Mouse (Mus musculus) CH12.LX (cell line): ENCODE data around the gene Drc3. TPM values are rescaled to one million over a fixed set of nuclear protein-coding genes. Genes with fewer than 3 reads are reported as not detected.
"Not testable (repeated sequence)": the region's sequence is repeated elsewhere in the genome, so short reads cannot be mapped to it uniquely, and the experiment has no call there.

Experiments used
- DNase-seq: peaks from one replicate; pipeline ENCODE4 v3.0.0-alpha.2; 2013; ENCODE audit errors: extremely low read depth
- H3K27ac ChIP-seq: 2 replicates; pipeline ENCODE4 v1.5.1; 2012; ENCODE audit warnings: low read depth, mild to moderate bottlenecking, control low read depth, moderate library complexity; ENCODE audit not compliant: insufficient read depth
- H3K27me3 ChIP-seq: replicated peaks from 2 replicates; pipeline ENCODE3; 2012; ENCODE audit warnings: inconsistent platforms
- H3K36me3 ChIP-seq, 2 experiments: replicated peaks in 1 of 2; 2 replicates each; pipeline versions ENCODE3 to v1.6.1; 2012; ENCODE audit warnings: inconsistent platforms in 1 of 2, low read length in 1 of 2, mild to moderate bottlenecking in 1 of 2, mixed read lengths in 1 of 2, moderate library complexity in 1 of 2; ENCODE audit not compliant: control insufficient read depth in 1 of 2, insufficient read depth in 1 of 2
- H3K4me1 ChIP-seq, 2 experiments: 2 replicates each; pipeline ENCODE4 v1.6.1; 2012; ENCODE audit warnings: inconsistent platforms in 1 of 2, moderate library complexity in 1 of 2; ENCODE audit not compliant: insufficient read depth in 2 of 2, control insufficient read depth in 1 of 2
- H3K4me2 ChIP-seq: 2 replicates; pipeline ENCODE4 v1.6.1; 2012; ENCODE audit warnings: low read depth, mild to moderate bottlenecking, control low read depth; ENCODE audit not compliant: poor library complexity, insufficient read depth, severe bottlenecking
- H3K4me3 ChIP-seq, 3 experiments: fragments of 150-350 bp in 1 of 3; sonication (generic) in 1 of 3; replicated peaks in 1 of 3; 2 replicates each; pipeline versions ENCODE3 to v1.5.1; 2011 to 2012; ENCODE audit warnings: low read depth in 2 of 3, low read length in 2 of 3, mild to moderate bottlenecking in 2 of 3, moderate library complexity in 2 of 3, control low read depth in 1 of 3, improper control_type of control experiment in 1 of 3, inconsistent platforms in 1 of 3, mixed read lengths in 1 of 3; ENCODE audit not compliant: poor library complexity in 1 of 3
- H3K79me2 ChIP-seq: replicated peaks from 2 replicates; pipeline ENCODE4 v1.6.1; 2012; ENCODE audit warnings: mild to moderate bottlenecking, moderate library complexity; ENCODE audit not compliant: control insufficient read depth, poor library complexity, insufficient read depth, severe bottlenecking; ENCODE audit errors: extremely low read depth
- H3K9ac ChIP-seq: 2 replicates; pipeline ENCODE4 v1.6.1; 2012; ENCODE audit warnings: low read depth, mild to moderate bottlenecking, control low read depth, moderate library complexity; ENCODE audit not compliant: insufficient read depth
- H3K9me3 ChIP-seq: replicated peaks from 2 replicates; pipeline ENCODE3; 2012; ENCODE audit warnings: low read length, inconsistent platforms, mixed read lengths
- CHD1 ChIP-seq: IDR thresholded peaks from 2 replicates; pipeline ENCODE4 v1.6.1; 2012; ENCODE audit warnings: low read depth, low read length, improper control_type of control experiment, inconsistent platforms
- CHD2 ChIP-seq: IDR thresholded peaks from 2 replicates; pipeline ENCODE4 v1.6.1; 2011; ENCODE audit warnings: low read length, improper control_type of control experiment
- E2F4 ChIP-seq: IDR thresholded peaks from 2 replicates; pipeline ENCODE4 v1.6.1; 2011; ENCODE audit warnings: low read depth, low read length, improper control_type of control experiment; ENCODE audit not compliant: insufficient replicate concordance
- ELF1 ChIP-seq: IDR thresholded peaks from 2 replicates; pipeline ENCODE4 v1.6.1; 2014; ENCODE audit warnings: low read depth, mild to moderate bottlenecking, inconsistent platforms, low read length, improper control_type of control experiment
- EP300 ChIP-seq: IDR thresholded peaks from 2 replicates; pipeline ENCODE4 v1.6.1; 2011; ENCODE audit warnings: low read length, improper control_type of control experiment
- HCFC1 ChIP-seq: IDR thresholded peaks from 2 replicates; pipeline ENCODE4 v1.6.1; 2012; ENCODE audit warnings: low read depth, mild to moderate bottlenecking, inconsistent platforms, low read length, improper control_type of control experiment
- IRF4 ChIP-seq: IDR thresholded peaks from 2 replicates; pipeline ENCODE4 v1.6.1; 2014; ENCODE audit warnings: low read depth, mild to moderate bottlenecking, inconsistent platforms, low read length, improper control_type of control experiment
- KAT2A ChIP-seq: IDR thresholded peaks from 2 replicates; pipeline ENCODE4 v1.6.1; 2012; ENCODE audit warnings: low read length, improper control_type of control experiment, inconsistent platforms; ENCODE audit not compliant: insufficient replicate concordance
- MAFK ChIP-seq: IDR thresholded peaks from 2 replicates; pipeline ENCODE4 v1.6.1; 2011; ENCODE audit warnings: low read length, improper control_type of control experiment; ENCODE audit not compliant: insufficient replicate concordance
- MXI1 ChIP-seq: IDR thresholded peaks from 2 replicates; pipeline ENCODE4 v1.6.1; 2011; ENCODE audit warnings: mild to moderate bottlenecking, low read depth, low read length, improper control_type of control experiment
- MYC ChIP-seq: IDR thresholded peaks from 2 replicates; pipeline ENCODE4 v1.6.1; 2011; ENCODE audit warnings: low read depth, mild to moderate bottlenecking, improper control_type of control experiment, low read length
- RAD21 ChIP-seq: IDR thresholded peaks from 2 replicates; pipeline ENCODE4 v1.6.1; 2011; ENCODE audit warnings: low read depth, mild to moderate bottlenecking, low read length, improper control_type of control experiment, moderate library complexity
- RCOR1 ChIP-seq: conservative IDR thresholded peaks from 2 replicates; pipeline ENCODE4 v1.6.1; 2012; ENCODE audit warnings: low read depth, mild to moderate bottlenecking, inconsistent platforms, low read length, improper control_type of control experiment
- SMC3 ChIP-seq: IDR thresholded peaks from 2 replicates; pipeline ENCODE4 v1.6.1; 2011; ENCODE audit warnings: low read depth, low read length, improper control_type of control experiment
- TBP ChIP-seq: conservative IDR thresholded peaks from 2 replicates; pipeline ENCODE4 v1.6.1; 2011; ENCODE audit warnings: low read depth, low read length, improper control_type of control experiment
- TCF12 ChIP-seq: IDR thresholded peaks from 2 replicates; pipeline ENCODE4 v1.6.1; 2014; ENCODE audit warnings: low read depth, mild to moderate bottlenecking, inconsistent platforms, low read length, improper control_type of control experiment
- USF1 ChIP-seq: IDR thresholded peaks from 2 replicates; pipeline ENCODE4 v1.6.1; 2014; ENCODE audit warnings: low read depth, mild to moderate bottlenecking, inconsistent platforms, low read length, improper control_type of control experiment
- USF2 ChIP-seq: conservative IDR thresholded peaks from 2 replicates; pipeline ENCODE4 v1.6.1; 2011; ENCODE audit warnings: low read depth, low read length, improper control_type of control experiment
- ZMIZ1 ChIP-seq: IDR thresholded peaks from 2 replicates; pipeline ENCODE4 v1.6.1; 2012; ENCODE audit warnings: low read depth, mild to moderate bottlenecking, inconsistent platforms, low read length, improper control_type of control experiment
- dilution Hi-C: fragments of 300-500 bp; cut with MboI; formaldehyde crosslinking; loops from 2 replicates; pipeline ENCODE4 v1.14.3; 2020; ENCODE audit warnings: low sequenced_read_pairs; ENCODE audit not compliant: extremely low pct_unique_long_range_greater_than_20kb, extremely low pct_ligation_motif_present
- in situ Hi-C: fragments of 300-500 bp; cut with MboI; formaldehyde crosslinking; loops from 3 replicates; pipeline ENCODE4 v1.14.3; 2019; ENCODE audit warnings: low sequenced_read_pairs, low pct_ligation_motif_present, low pct_unique_long_range_greater_than_20kb, mixed read lengths
- polyA plus RNA-seq: library from polyadenylated mRNA; unstranded; fragments of >175 nt; gene quantifications from 2 replicates; pipeline ENCODE4 v1.2.1, GENCODE M21; 2012; ENCODE audit warnings: low read depth; ENCODE audit not compliant: insufficient read length
- total RNA-seq, 2 experiments: library from RNA; depleted of rRNA; stranded (reverse); fragments of 300-350 nt in 1 of 2; fragments of >200 nt in 1 of 2; gene quantifications; 2 replicates each; pipeline ENCODE4 v1.2.3; 2012 to 2014

Gene Drc3
- total and polyA plus RNA-seq, 3 experiments, result 1.4 to 3.9 (median 1.9) TPM

DNA sequence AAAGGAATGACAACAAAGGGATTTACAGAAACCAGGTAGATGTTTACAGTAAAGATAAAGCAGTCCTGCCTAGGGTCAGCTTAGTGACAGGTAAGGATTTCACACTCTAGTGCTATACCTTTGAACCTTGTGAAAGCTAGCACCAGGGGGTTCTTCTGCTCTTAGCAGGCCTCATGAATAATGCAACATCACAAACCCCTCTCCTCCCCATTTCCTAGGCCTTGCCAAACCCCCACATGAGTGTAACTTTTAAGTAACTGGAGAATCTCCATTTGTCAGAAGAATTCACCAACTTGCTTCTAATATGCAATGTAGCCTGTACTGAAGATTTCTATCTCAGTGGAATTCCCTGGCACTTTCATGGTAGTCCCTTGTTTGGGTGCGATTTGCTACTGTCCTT, 86.5 kb downstream of the Drc3 start:
- H3K27me3 ChIP-seq, H3K79me2 ChIP-seq, in situ Hi-C loops, dilution Hi-C loops, H3K9me3 ChIP-seq, H3K4me3 ChIP-seq, DNase-seq, H3K27ac ChIP-seq, H3K4me1 ChIP-seq, H3K4me2 ChIP-seq, H3K9ac ChIP-seq: not testable (repeated sequence)
- H3K36me3 ChIP-seq, result peaks cover 61 to 90% of the 10 kb centered on the region in 2 experiments

DNA sequence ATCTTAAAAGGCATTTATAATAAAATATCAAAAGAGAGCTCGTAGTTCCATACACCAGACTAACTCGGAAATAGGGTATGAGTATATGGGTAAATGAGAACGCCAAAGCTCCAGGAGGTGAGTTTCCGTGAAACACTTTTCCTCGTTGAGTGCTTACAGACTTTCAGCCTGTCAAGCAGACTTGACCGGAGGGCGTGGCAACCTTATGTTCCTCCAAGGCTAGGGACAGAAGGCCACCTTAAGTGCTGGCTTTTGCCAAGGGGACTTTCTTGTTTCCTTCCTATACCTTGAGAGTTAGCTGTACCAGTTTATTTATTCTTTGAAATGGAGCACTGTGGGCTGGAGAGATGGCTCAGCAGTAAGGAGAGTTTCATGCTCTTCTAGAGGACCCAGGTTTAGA, 87.0 kb downstream of the Drc3 start:
- no peak for TF ChIP-seq TBP
- TF ChIP-seq USF1, result no peak
- no peak for TF ChIP-seq RCOR1
- Histone ChIP-seq H3K4me1 (no peaks in the 10 kb centered on the region), H3K4me3 (no peak overlapping the region), H3K9ac (no peak overlapping the region), H3K4me2 (no peak overlapping the region), H3K27me3 (no peaks in the 10 kb centered on the region), H3K9me3 (no peaks in the 10 kb centered on the region), H3K27ac (no peak overlapping the region), H3K36me3 (peaks cover 58 to 86% of the 10 kb centered on the region in 2 experiments), H3K79me2 (no peaks in the 10 kb centered on the region)
- DNase-seq, result no peak
- in situ Hi-C loops (no loop called here), dilution Hi-C loops (no loop called here)

DNA sequence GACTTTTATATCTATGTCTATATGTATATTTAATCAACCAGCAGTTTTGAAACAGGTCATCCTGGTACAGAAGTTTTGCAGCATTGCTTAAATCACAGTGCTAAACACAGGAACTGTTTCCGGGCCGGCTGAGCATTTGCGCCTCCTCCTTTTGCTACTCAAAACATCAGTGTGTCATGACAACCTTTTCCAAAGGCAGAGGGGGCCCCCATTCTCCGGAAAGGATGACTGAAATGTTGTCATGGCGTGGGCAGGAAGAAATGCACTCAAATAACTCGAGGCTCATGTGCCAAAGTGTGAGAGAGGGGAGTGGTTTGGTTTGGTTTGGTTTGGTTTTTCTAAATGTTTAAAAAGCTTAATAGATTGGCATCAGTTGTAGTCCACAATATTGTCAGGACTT, 89.8 kb downstream of the Drc3 start:
- in situ Hi-C loops, result no loop called here
- no peak for DNase-seq
- no peaks in the 10 kb centered on the region for H3K9me3 ChIP-seq
- dilution Hi-C loops, result no loop called here
- H3K4me3 ChIP-seq, result no peak overlapping the region
- no peak overlapping the region for H3K9ac ChIP-seq
- no peaks in the 10 kb centered on the region for H3K4me1 ChIP-seq
- no peak for TF ChIP-seq MYC
- no peak for TF ChIP-seq CHD1
- no peak for TF ChIP-seq TCF12
- no peak for TF ChIP-seq MXI1
- no peak for TF ChIP-seq SMC3
- TF ChIP-seq ZMIZ1, result no peak
- TF ChIP-seq ELF1, result no peak
- no peak for TF ChIP-seq EP300
- no peak for TF ChIP-seq E2F4
- no peak for TF ChIP-seq TBP
- no peak for TF ChIP-seq USF1
- TF ChIP-seq USF2, result no peak
- no peak for TF ChIP-seq CHD2
- TF ChIP-seq HCFC1, result no peak
- no peak for TF ChIP-seq MAFK
- no peak for TF ChIP-seq RAD21
- TF ChIP-seq KAT2A, result no peak
- TF ChIP-seq IRF4, result no peak
- H3K36me3 ChIP-seq, result peaks cover 40 to 64% of the 10 kb centered on the region in 2 experiments
- H3K27me3 ChIP-seq, result no peaks in the 10 kb centered on the region
- no peaks in the 10 kb centered on the region for H3K79me2 ChIP-seq
- H3K27ac ChIP-seq, result no peak overlapping the region
- H3K4me2 ChIP-seq, result no peak overlapping the region
